Mouse (Mus musculus): ENCODE data around the gene Wasf3. TPM values are rescaled to one million over a fixed set of nuclear protein-coding genes. Genes with fewer than 3 reads are reported as not detected.

The Wasf3 gene
- polyA plus RNA-seq, 1 experiment from 2014 or later: not detected

GRCm38 (mm10) chr5:146406133-146406532 is 21.3 kb downstream of the Wasf3 start:
- 87% methylated on average over 1 of the region's 1 CpGs for WGBS (ENCODE audit: insufficient replicate concordance)
- H3K4me2 ChIP-seq (ENCODE audit: low read depth, low read length): no peak overlapping the region
- TF ChIP-seq CTCF (IDR thresholded peaks at IDR 0.05; ENCODE audit: low read depth): peak; percentile 40
- no peak for TF ChIP-seq EP300 (IDR thresholded peaks at IDR 0.05; ENCODE audit: low read depth)
- H3K4me1 ChIP-seq (ENCODE audit: insufficient read depth): no peaks in the 10 kb centered on the region
- no peak overlapping the region for H3K4me3 ChIP-seq (ENCODE audit: low read depth, low read length)
- H3K27me3 ChIP-seq (ENCODE audit: insufficient read depth, low read length): no peaks in the 10 kb centered on the region
- no peaks in the 10 kb centered on the region for H3K36me3 ChIP-seq (replicated peaks; ENCODE audit: insufficient read depth, low read length)
- DNase-seq: no peak
- H3K27ac ChIP-seq (ENCODE audit: low read depth): no peak overlapping the region
- ATAC-seq: no peak
- no peak overlapping the region for H3K9ac ChIP-seq (replicated peaks)
- no peaks in the 10 kb centered on the region for H3K9me3 ChIP-seq (ENCODE audit: low read length)

DNA sequence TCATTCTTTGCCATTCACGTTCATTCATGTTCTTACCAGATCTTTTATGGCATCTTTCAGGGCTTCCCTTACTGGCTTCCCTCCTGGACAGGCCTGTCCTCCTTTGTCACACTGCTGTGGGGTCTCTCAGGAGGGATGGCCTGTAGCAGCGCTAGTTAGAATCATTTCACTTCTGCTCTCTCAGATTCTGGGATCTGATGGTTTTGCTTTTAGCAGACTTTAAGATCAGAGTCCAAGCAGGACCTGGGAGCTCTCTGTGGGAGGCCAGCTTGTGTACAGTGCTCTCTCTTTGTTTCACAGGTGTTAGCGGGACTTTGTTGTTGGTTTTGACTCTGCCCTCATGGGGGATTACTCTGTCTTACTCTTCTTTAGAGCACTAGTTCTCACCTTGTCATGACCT is 23.0 kb downstream of the Wasf3 start:
- no peaks in the 10 kb centered on the region for H3K36me3 ChIP-seq (replicated peaks; ENCODE audit: insufficient read depth, low read length)
- 54% methylated on average over 3 of the region's 3 CpGs for WGBS (ENCODE audit: insufficient replicate concordance)
- H3K9me3 ChIP-seq (ENCODE audit: low read length): no peaks in the 10 kb centered on the region
- TF ChIP-seq CTCF (IDR thresholded peaks at IDR 0.05; ENCODE audit: low read depth): no peak
- H3K9ac ChIP-seq (replicated peaks): no peak overlapping the region
- ATAC-seq: no peak
- no peaks in the 10 kb centered on the region for H3K27me3 ChIP-seq (ENCODE audit: insufficient read depth, low read length)
- H3K4me1 ChIP-seq (ENCODE audit: insufficient read depth): no peaks in the 10 kb centered on the region
- DNase-seq: no peak
- no peak overlapping the region for H3K27ac ChIP-seq (ENCODE audit: low read depth)
- H3K4me2 ChIP-seq (ENCODE audit: low read depth, low read length): no peak overlapping the region
- no peak overlapping the region for H3K4me3 ChIP-seq (ENCODE audit: low read depth, low read length)

GRCm38 (mm10) chr5:146408604-146409003 is 23.8 kb downstream of the Wasf3 start:
- Histone ChIP-seq H3K9ac (replicated peaks) (no peak overlapping the region), H3K9me3 (ENCODE audit: low read length) (no peaks in the 10 kb centered on the region), H3K27ac (ENCODE audit: low read depth) (no peak overlapping the region), H3K4me2 (ENCODE audit: low read depth, low read length) (no peak overlapping the region), H3K4me3 (ENCODE audit: low read depth, low read length) (no peak overlapping the region), H3K27me3 (ENCODE audit: insufficient read depth, low read length) (no peaks in the 10 kb centered on the region), H3K4me1 (ENCODE audit: insufficient read depth) (no peaks in the 10 kb centered on the region), H3K36me3 (replicated peaks; ENCODE audit: insufficient read depth, low read length) (no peaks in the 10 kb centered on the region)
- DNase-seq (no peak), ATAC-seq (no peak)
- 81% methylated on average over 8 of the region's 8 CpGs for WGBS (ENCODE audit: insufficient replicate concordance)
- TF ChIP-seq CTCF (IDR thresholded peaks at IDR 0.05; ENCODE audit: low read depth) (no peak), EP300 (IDR thresholded peaks at IDR 0.05; ENCODE audit: low read depth) (no peak)

GRCm38 (mm10) chr5:146410821-146411220 is 26.0 kb downstream of the Wasf3 start:
- Histone ChIP-seq H3K9ac (replicated peaks) (no peak overlapping the region), H3K4me3 (ENCODE audit: low read depth, low read length) (no peak overlapping the region), H3K36me3 (replicated peaks; ENCODE audit: insufficient read depth, low read length) (no peaks in the 10 kb centered on the region), H3K27ac (ENCODE audit: low read depth) (no peak overlapping the region), H3K9me3 (ENCODE audit: low read length) (no peaks in the 10 kb centered on the region), H3K4me2 (ENCODE audit: low read depth, low read length) (no peak overlapping the region), H3K27me3 (ENCODE audit: insufficient read depth, low read length) (no peaks in the 10 kb centered on the region), H3K4me1 (ENCODE audit: insufficient read depth) (no peaks in the 10 kb centered on the region)
- TF ChIP-seq EP300 (IDR thresholded peaks at IDR 0.05; ENCODE audit: low read depth): no peak
- TF ChIP-seq CTCF (IDR thresholded peaks at IDR 0.05; ENCODE audit: low read depth): no peak
- no peak for DNase-seq
- 87% methylated on average over 4 of the region's 4 CpGs for WGBS (ENCODE audit: insufficient replicate concordance)
- no peak for ATAC-seq

GRCm38 (mm10) chr5:146412743-146413430 is 28.1 kb downstream of the Wasf3 start:
- H3K9ac ChIP-seq (replicated peaks): no peak overlapping the region
- H3K4me3 ChIP-seq (ENCODE audit: low read depth, low read length): no peak overlapping the region
- no peaks in the 10 kb centered on the region for H3K36me3 ChIP-seq (replicated peaks; ENCODE audit: insufficient read depth, low read length)
- DNase-seq: no peak
- H3K4me1 ChIP-seq (ENCODE audit: insufficient read depth): no peaks in the 10 kb centered on the region
- H3K27me3 ChIP-seq (ENCODE audit: insufficient read depth, low read length): no peaks in the 10 kb centered on the region
- H3K4me2 ChIP-seq (ENCODE audit: low read depth, low read length): no peak overlapping the region
- H3K27ac ChIP-seq (ENCODE audit: low read depth): no peak overlapping the region
- 65% methylated on average over 15 of the region's 15 CpGs for WGBS (ENCODE audit: insufficient replicate concordance)
- ATAC-seq: no peak
- H3K9me3 ChIP-seq (ENCODE audit: low read length): no peaks in the 10 kb centered on the region
- TF ChIP-seq CTCF (IDR thresholded peaks at IDR 0.05; ENCODE audit: low read depth): no peak
- no peak for TF ChIP-seq EP300 (IDR thresholded peaks at IDR 0.05; ENCODE audit: low read depth)

DNA sequence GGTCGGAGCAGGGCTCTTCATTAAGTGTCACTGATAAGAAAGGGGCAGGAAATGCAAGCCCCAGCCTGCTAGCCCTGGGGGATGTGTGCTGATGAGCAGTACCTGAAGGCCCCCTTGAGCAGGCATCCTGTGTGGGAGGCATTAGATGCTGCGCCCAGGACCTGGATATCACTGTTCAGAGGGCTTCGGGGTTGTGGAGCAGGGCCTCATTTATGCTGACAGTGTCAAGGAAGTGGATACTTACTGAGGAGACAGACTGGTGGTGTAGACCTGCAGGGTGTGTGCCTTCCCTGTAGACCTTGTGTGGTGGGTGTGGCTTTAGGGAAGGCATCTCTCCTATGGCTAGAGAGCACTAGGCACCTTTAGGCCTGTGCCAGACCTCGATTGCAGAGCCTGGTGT is 29.8 kb downstream of the Wasf3 start:
- Histone ChIP-seq H3K4me1 (ENCODE audit: insufficient read depth) (no peaks in the 10 kb centered on the region), H3K4me3 (ENCODE audit: low read depth, low read length) (no peak overlapping the region), H3K27ac (ENCODE audit: low read depth) (no peak overlapping the region), H3K36me3 (replicated peaks; ENCODE audit: insufficient read depth, low read length) (no peaks in the 10 kb centered on the region), H3K4me2 (ENCODE audit: low read depth, low read length) (no peak overlapping the region), H3K27me3 (ENCODE audit: insufficient read depth, low read length) (no peaks in the 10 kb centered on the region), H3K9ac (replicated peaks) (no peak overlapping the region), H3K9me3 (ENCODE audit: low read length) (no peaks in the 10 kb centered on the region)
- DNase-seq: no peak
- WGBS (ENCODE audit: insufficient replicate concordance): 75% methylated on average over 4 of the region's 4 CpGs
- ATAC-seq: no peak
- TF ChIP-seq CTCF (IDR thresholded peaks at IDR 0.05; ENCODE audit: low read depth): no peak
- no peak for TF ChIP-seq EP300 (IDR thresholded peaks at IDR 0.05; ENCODE audit: low read depth)

Data from liver, postnatal 0 days (tissue).